ENCODE assay signal across 31 mouse cellular contexts in genomic region chr9:43241291-43241690, GRCm38 (mm10). TPM values are rescaled to one million over a fixed set of nuclear protein-coding genes. Genes with fewer than 3 reads are reported as not detected.
DNase-seq lines count a peak whose midpoint lies in the region; ATAC-seq lines count a peak whose summit lies in the region.
"Had no signal": no experiment of that assay in that cellular context is flagged by ENCODE, and none has a peak within 500 bp of the region (broad histone marks: within the 10 kb centered on the region; RNA-seq: fewer than 3 reads in every experiment).

No protein-coding gene starts in this region.

- H3K9ac ChIP-seq in liver, embryonic 11.5 days (ENCODE audit: low read depth, low read length), result peak overlapping the region; percentile 48; the same call in 1 of the 2 replicates
- H3K9ac ChIP-seq in liver, embryonic 12.5 days, result peak overlapping the region; percentile 29
- H3K9ac ChIP-seq: embryonic facial prominence, embryonic 12.5 days; heart, embryonic 15.5 days; hindbrain, embryonic 14.5 days; lung, embryonic 15.5 days had no signal

- H3K4me2 ChIP-seq in liver, embryonic 11.5 days, result peak overlapping the region; percentile 54
- peak overlapping the region; percentile 88 for H3K4me2 ChIP-seq in liver, embryonic 12.5 days
- H3K4me2 ChIP-seq: hindbrain, embryonic 14.5 days had no signal

- peaks cover 69% of the 10 kb centered on the region for H3K4me1 ChIP-seq in liver, embryonic 11.5 days (replicated peaks; ENCODE audit: control insufficient read depth, insufficient read depth, low read length)
- peaks cover 72% of the 10 kb centered on the region for H3K4me1 ChIP-seq in embryonic facial prominence, embryonic 10.5 days
- peaks cover 91% of the 10 kb centered on the region for H3K4me1 ChIP-seq in liver, embryonic 12.5 days

- H3K27ac ChIP-seq in liver, embryonic 11.5 days (ENCODE audit: low read depth, low read length), result peak overlapping the region; percentile 99
- peak overlapping the region; percentile 70 for H3K27ac ChIP-seq in embryonic facial prominence, embryonic 10.5 days (replicated peaks)
- H3K27ac ChIP-seq in liver, embryonic 12.5 days, result peak overlapping the region; percentile 97
- H3K27ac ChIP-seq: heart, adult 2 months; hindbrain, embryonic 14.5 days had no signal

- H3K36me3 ChIP-seq in liver, embryonic 11.5 days (ENCODE audit: control insufficient read depth, insufficient read depth, low read length), result peaks cover 3% of the 10 kb centered on the region
- H3K36me3 ChIP-seq in embryonic facial prominence, embryonic 10.5 days (replicated peaks), result peaks cover 8% of the 10 kb centered on the region
- H3K36me3 ChIP-seq in liver, embryonic 12.5 days, result peaks cover 8% of the 10 kb centered on the region
- H3K36me3 ChIP-seq: heart, embryonic 15.5 days; lung, embryonic 15.5 days had no signal

- no peak for ATAC-seq in liver, embryonic 11.5 days (replicated peaks; ENCODE audit: low FRiP score)
- ATAC-seq in liver, embryonic 12.5 days, result no peak
- no peak for ATAC-seq in activated CD4-positive, CD25-positive, alpha-beta regulatory T cell, adult 4 months
- ATAC-seq: forebrain, embryonic 16.5 days; inflammation-experienced regulatory T-cells, adult 6 months had no signal

- no peaks in the 10 kb centered on the region for H3K9me3 ChIP-seq in liver, embryonic 11.5 days (ENCODE audit: control insufficient read depth, low read length)
- H3K9me3 ChIP-seq in embryonic facial prominence, embryonic 10.5 days, result no peaks in the 10 kb centered on the region
- no peaks in the 10 kb centered on the region for H3K9me3 ChIP-seq in liver, embryonic 12.5 days (replicated peaks)
- H3K9me3 ChIP-seq: embryonic facial prominence, embryonic 12.5 days; heart, embryonic 15.5 days; lung, embryonic 15.5 days had no signal

- WGBS in liver, embryonic 11.5 days, result 30% methylated on average over 4 of the region's 4 CpGs
- WGBS in embryonic facial prominence, embryonic 10.5 days, result 36% methylated on average over 4 of the region's 4 CpGs
- WGBS in liver, embryonic 12.5 days (ENCODE audit: insufficient replicate concordance), result 21% methylated on average over 4 of the region's 4 CpGs

- H3K27me3 ChIP-seq in liver, embryonic 11.5 days (replicated peaks; ENCODE audit: control insufficient read depth, insufficient read depth, low read length), result no peaks in the 10 kb centered on the region
- peaks cover 19% of the 10 kb centered on the region for H3K27me3 ChIP-seq in embryonic facial prominence, embryonic 10.5 days (replicated peaks; ENCODE audit: low read depth, poor library complexity, severe bottlenecking)
- no peaks in the 10 kb centered on the region for H3K27me3 ChIP-seq in liver, embryonic 12.5 days (replicated peaks)
- H3K27me3 ChIP-seq: embryonic facial prominence, embryonic 12.5 days; lung, embryonic 15.5 days had no signal

- H3K4me3 ChIP-seq in liver, embryonic 11.5 days (ENCODE audit: low read depth, low read length), result no peak overlapping the region
- no peak overlapping the region for H3K4me3 ChIP-seq in embryonic facial prominence, embryonic 10.5 days
- no peak overlapping the region for H3K4me3 ChIP-seq in liver, embryonic 12.5 days
- H3K4me3 ChIP-seq: embryonic facial prominence, embryonic 12.5 days; heart, adult 2 months; heart, embryonic 15.5 days; lung, embryonic 15.5 days; myocyte had no signal

- DNase-seq in liver, embryonic 11.5 days (ENCODE audit: low spot score), result no peak
- no peak for DNase-seq in liver
- no peak for DNase-seq in embryonic facial prominence, embryonic 10.5 days (ENCODE audit: low spot score)
- DNase-seq in neural tube, embryonic 10.5 days (ENCODE audit: extremely low spot score, low spot score), result no peak
- no peak for DNase-seq in heart, postnatal 36 days
- DNase-seq: adrenal gland, postnatal 36 days; cerebellum, adult 11 months; cerebellum, adult 9-11 months; gastrocnemius, postnatal 14 days; heart, adult 2 months; heart, postnatal 4 days; kidney, adult 18-20 months; layer of hippocampus, adult 9-11 months; lung, postnatal 4 days; midbrain, embryonic 14.5 days; right cerebral cortex, adult 18-20 months; thymus, adult 18-20 months; thymus, postnatal 4 days had no signal

- intact Hi-C loops in heart, postnatal 36 days (cut with DNase I), result no loop called here

RNA-seq across cellular contexts. Expression of gene Oaf, which starts 1.6 kb away (rescaled TPM):
- polyA plus RNA-seq in liver, embryonic 11.5 days (2014; fragmentation: Nextera tagmentation; extraction: Ambion mirVana), result 51.6 and 52.0 TPM in 2 replicates
- polyA plus RNA-seq in embryonic facial prominence, embryonic 10.5 days (2016; fragmentation: Nextera tagmentation; extraction: Ambion mirVana), result 55.2 and 57.0 TPM in 2 replicates
- polyA plus RNA-seq in liver, embryonic 12.5 days (2016; fragmentation: Nextera tagmentation; extraction: Ambion mirVana), result 37.8 and 44.1 TPM in 2 replicates
- polyA plus RNA-seq in activated CD4-positive, CD25-positive, alpha-beta regulatory T cell, adult 4 months (2017; shearing (Covaris generic)), result under 1 TPM; 0.69 to 0.98 TPM
- total RNA-seq in heart, postnatal 36 days (2021), result 1 to 10 TPM; 8.2 to 8.9 TPM

RNA-seq across cellular contexts. Expression of gene Pou2f3, which starts 31.1 kb away (rescaled TPM):
- not detected in 2 replicates for polyA plus RNA-seq in liver, embryonic 11.5 days (2014; fragmentation: Nextera tagmentation; extraction: Ambion mirVana)
- not detected in 2 replicates for polyA plus RNA-seq in embryonic facial prominence, embryonic 10.5 days (2016; fragmentation: Nextera tagmentation; extraction: Ambion mirVana)
- polyA plus RNA-seq in liver, embryonic 12.5 days (2016; fragmentation: Nextera tagmentation; extraction: Ambion mirVana), result not detected in 2 replicates
- polyA plus RNA-seq in activated CD4-positive, CD25-positive, alpha-beta regulatory T cell, adult 4 months (2017; shearing (Covaris generic)), result not detected
- total RNA-seq in heart, postnatal 36 days (2021), result under 1 TPM; 0.14 to 0.27 TPM
- total RNA-seq: adrenal gland, postnatal 36 days; heart, adult 2 months; megakaryocyte-erythroid progenitor cell, adult 5-6 weeks had no signal
- polyA plus RNA-seq: C2C12; forebrain, embryonic 16.5 days; hindbrain, embryonic 14.5 days; inflammation-experienced regulatory T-cells, adult 6 months; limb, embryonic 11.5 days; midbrain, embryonic 14.5 days; myocyte; neural tube, embryonic 14.5 days had no signal

Comparison
In these comparisons a context has a peak if more than half of its experiments do, and no peak if none do; other contexts are left out.
1. RNA of gene Oaf, which starts 1.6 kb away (polyA plus RNA-seq): 55.2 to 57.0 TPM in embryonic facial prominence, embryonic 10.5 days, 51.6 to 52.0 TPM in liver, embryonic 11.5 days and 37.8 to 44.1 TPM in liver, embryonic 12.5 days; 0.69 to 0.98 TPM in activated CD4-positive, CD25-positive, alpha-beta regulatory T cell, adult 4 months; every median in the first group is over 10 times any median in the second.
2. Peak in every context shown above with its lines, with median percentiles within 50 percentile points of each other: H3K27ac ChIP-seq.